Mouse (Mus musculus): Measurements from ENCODE around the gene Pcsk4. TPM values are rescaled to one million over a fixed set of nuclear protein-coding genes. Genes with fewer than 3 reads are reported as not detected.

Pcsk4 gene
- polyA plus RNA-seq, 1 experiment from 2014 or later = 1.9 TPM

GRCm38 (mm10) chr10:80321670-80322581 is 7.4 kb downstream of the Pcsk4 start:
- no peak overlapping the region for H3K27ac ChIP-seq (ENCODE audit: low read length)
- peak overlapping the region; percentile 98 for H3K4me2 ChIP-seq (ENCODE audit: low read depth, low read length)
- H3K27me3 ChIP-seq (ENCODE audit: control insufficient read depth, insufficient read depth, low read length) = peaks cover 7% of the 10 kb centered on the region
- H3K9me3 ChIP-seq (replicated peaks; ENCODE audit: control insufficient read depth, low read length) = no peaks in the 10 kb centered on the region
- no peak overlapping the region for H3K4me3 ChIP-seq (ENCODE audit: low read length)
- no peak for ATAC-seq (replicated peaks; ENCODE audit: extremely low read depth, insufficient read depth, low FRiP score)
- WGBS = 88% methylated on average over 21 of the region's 21 CpGs
- peaks cover 29% of the 10 kb centered on the region for H3K4me1 ChIP-seq (ENCODE audit: control insufficient read depth, insufficient read depth, low read length)
- H3K9ac ChIP-seq (ENCODE audit: low read length) = no peak overlapping the region
- no peaks in the 10 kb centered on the region for H3K36me3 ChIP-seq (ENCODE audit: control insufficient read depth, insufficient read depth)

- no peak for ATAC-seq (replicated peaks; ENCODE audit: extremely low read depth, insufficient read depth, low FRiP score)
- H3K27me3 ChIP-seq (ENCODE audit: control insufficient read depth, insufficient read depth, low read length) = peaks cover 8% of the 10 kb centered on the region
- no peaks in the 10 kb centered on the region for H3K36me3 ChIP-seq (ENCODE audit: control insufficient read depth, insufficient read depth)
- H3K4me3 ChIP-seq (ENCODE audit: low read length) = no peak overlapping the region
- H3K27ac ChIP-seq (ENCODE audit: low read length) = no peak overlapping the region
- WGBS = 77% methylated on average over 6 of the region's 6 CpGs
- peaks cover 37% of the 10 kb centered on the region for H3K4me1 ChIP-seq (ENCODE audit: control insufficient read depth, insufficient read depth, low read length)
- no peak overlapping the region for H3K9ac ChIP-seq (ENCODE audit: low read length)
- no peaks in the 10 kb centered on the region for H3K9me3 ChIP-seq (replicated peaks; ENCODE audit: control insufficient read depth, low read length)
- H3K4me2 ChIP-seq (ENCODE audit: low read depth, low read length) = no peak overlapping the region
Measured at GRCm38 (mm10) chr10:80321014-80321669, 8.2 kb downstream of the Pcsk4 start.

GRCm38 (mm10) chr10:80320340-80320760 is 8.9 kb downstream of the Pcsk4 start, which contains the start of gene 2310011J03Rik:
Gene 2310011J03Rik, minus strand, starts transcription at chr10:80320537.
- Histone ChIP-seq H3K9ac (ENCODE audit: low read length) (peak within 1 kb of the TSS; percentile 94), H3K27ac (ENCODE audit: low read length) (peak within 1 kb of the TSS; percentile 72), H3K9me3 (replicated peaks; ENCODE audit: control insufficient read depth, low read length) (no peaks in the 10 kb centered on the region), H3K4me3 (ENCODE audit: low read length) (peak within 1 kb of the TSS; percentile 93), H3K4me1 (ENCODE audit: control insufficient read depth, insufficient read depth, low read length) (peaks cover 42% of the 10 kb centered on the region), H3K27me3 (ENCODE audit: control insufficient read depth, insufficient read depth, low read length) (peaks cover 16% of the 10 kb centered on the region), H3K36me3 (ENCODE audit: control insufficient read depth, insufficient read depth) (no peaks in the 10 kb centered on the region), H3K4me2 (ENCODE audit: low read depth, low read length) (peak within 1 kb of the TSS; percentile 93)
- ATAC-seq (replicated peaks; ENCODE audit: extremely low read depth, insufficient read depth, low FRiP score) = peak; percentile 58
- WGBS = under 1% methylated on average over 34 of the region's 34 CpGs

GRCm38 (mm10) chr10:80317011-80317410 is 12.3 kb downstream of the Pcsk4 start:
- no peak for ATAC-seq (replicated peaks; ENCODE audit: extremely low read depth, insufficient read depth, low FRiP score)
- Histone ChIP-seq H3K9me3 (replicated peaks; ENCODE audit: control insufficient read depth, low read length) (no peaks in the 10 kb centered on the region), H3K9ac (ENCODE audit: low read length) (peak overlapping the region; percentile 55), H3K4me3 (ENCODE audit: low read length) (no peak overlapping the region), H3K27me3 (ENCODE audit: control insufficient read depth, insufficient read depth, low read length) (peaks cover 50% of the 10 kb centered on the region), H3K36me3 (ENCODE audit: control insufficient read depth, insufficient read depth) (no peaks in the 10 kb centered on the region), H3K27ac (ENCODE audit: low read length) (no peak overlapping the region), H3K4me1 (ENCODE audit: control insufficient read depth, insufficient read depth, low read length) (peaks cover 44% of the 10 kb centered on the region), H3K4me2 (ENCODE audit: low read depth, low read length) (no peak overlapping the region; the same call in 1 of the 2 replicates)
- 50% methylated on average over 10 of the region's 10 CpGs for WGBS

GRCm38 (mm10) chr10:80316359-80316781 is 12.9 kb downstream of the Pcsk4 start:
- H3K4me1 ChIP-seq (ENCODE audit: control insufficient read depth, insufficient read depth, low read length) = peaks cover 44% of the 10 kb centered on the region
- WGBS = 11% methylated on average over 11 of the region's 11 CpGs

GRCm38 (mm10) chr10:80315315-80315714 is 14.0 kb downstream of the Pcsk4 start:
- no peak overlapping the region; the same call in 1 of the 2 replicates for H3K9ac ChIP-seq (ENCODE audit: low read length)
- H3K36me3 ChIP-seq (ENCODE audit: control insufficient read depth, insufficient read depth) = no peaks in the 10 kb centered on the region
- H3K27me3 ChIP-seq (ENCODE audit: control insufficient read depth, insufficient read depth, low read length) = peaks cover 67% of the 10 kb centered on the region
- H3K4me3 ChIP-seq (ENCODE audit: low read length) = no peak overlapping the region
- ATAC-seq (replicated peaks; ENCODE audit: extremely low read depth, insufficient read depth, low FRiP score) = no peak
- H3K4me1 ChIP-seq (ENCODE audit: control insufficient read depth, insufficient read depth, low read length) = peaks cover 41% of the 10 kb centered on the region
- H3K4me2 ChIP-seq (ENCODE audit: low read depth, low read length) = no peak overlapping the region
- H3K9me3 ChIP-seq (replicated peaks; ENCODE audit: control insufficient read depth, low read length) = no peaks in the 10 kb centered on the region
- 41% methylated on average over 27 of the region's 27 CpGs for WGBS
- no peak overlapping the region for H3K27ac ChIP-seq (ENCODE audit: low read length)

More at GRCm38 (mm10) chr10:80316359-80316781, 12.9 kb downstream of the Pcsk4 start:
- no peak for ATAC-seq (replicated peaks; ENCODE audit: extremely low read depth, insufficient read depth, low FRiP score)
- H3K27me3 ChIP-seq (ENCODE audit: control insufficient read depth, insufficient read depth, low read length) = peaks cover 56% of the 10 kb centered on the region
- no peaks in the 10 kb centered on the region for H3K36me3 ChIP-seq (ENCODE audit: control insufficient read depth, insufficient read depth)
- no peaks in the 10 kb centered on the region for H3K9me3 ChIP-seq (replicated peaks; ENCODE audit: control insufficient read depth, low read length)
- peak overlapping the region; percentile 35 for H3K27ac ChIP-seq (ENCODE audit: low read length)
- H3K9ac ChIP-seq (ENCODE audit: low read length) = peak overlapping the region; percentile 55
- H3K4me3 ChIP-seq (ENCODE audit: low read length) = no peak overlapping the region; the same call in 1 of the 2 replicates
- peak overlapping the region; percentile 34 for H3K4me2 ChIP-seq (ENCODE audit: low read depth, low read length)

- Histone ChIP-seq H3K9ac (ENCODE audit: low read length) (peak overlapping the region; percentile 24), H3K27ac (ENCODE audit: low read length) (no peak overlapping the region), H3K27me3 (ENCODE audit: control insufficient read depth, insufficient read depth, low read length) (peaks cover 71% of the 10 kb centered on the region), H3K9me3 (replicated peaks; ENCODE audit: control insufficient read depth, low read length) (no peaks in the 10 kb centered on the region), H3K36me3 (ENCODE audit: control insufficient read depth, insufficient read depth) (no peaks in the 10 kb centered on the region), H3K4me3 (ENCODE audit: low read length) (no peak overlapping the region), H3K4me2 (ENCODE audit: low read depth, low read length) (no peak overlapping the region), H3K4me1 (ENCODE audit: control insufficient read depth, insufficient read depth, low read length) (peaks cover 39% of the 10 kb centered on the region)
- no peak for ATAC-seq (replicated peaks; ENCODE audit: extremely low read depth, insufficient read depth, low FRiP score)
- WGBS = 45% methylated on average over 16 of the region's 16 CpGs
Measured at GRCm38 (mm10) chr10:80314494-80315001, 14.8 kb downstream of the Pcsk4 start.

- Histone ChIP-seq H3K9me3 (replicated peaks; ENCODE audit: control insufficient read depth, low read length) (no peaks in the 10 kb centered on the region), H3K4me2 (ENCODE audit: low read depth, low read length) (0 out of 2 replicates have a peak overlapping the region, but pooled peaks have one; percentile 15), H3K27me3 (ENCODE audit: control insufficient read depth, insufficient read depth, low read length) (peaks cover 78% of the 10 kb centered on the region), H3K27ac (ENCODE audit: low read length) (no peak overlapping the region), H3K4me1 (ENCODE audit: control insufficient read depth, insufficient read depth, low read length) (peaks cover 33% of the 10 kb centered on the region), H3K9ac (ENCODE audit: low read length) (peak overlapping the region; percentile 43), H3K4me3 (ENCODE audit: low read length) (0 out of 2 replicates have a peak overlapping the region, but pooled peaks have one; percentile 2), H3K36me3 (ENCODE audit: control insufficient read depth, insufficient read depth) (no peaks in the 10 kb centered on the region)
- WGBS = 20% methylated on average over 20 of the region's 20 CpGs
- no peak; the same call in 1 of the 2 replicates for ATAC-seq (replicated peaks; ENCODE audit: extremely low read depth, insufficient read depth, low FRiP score)
Measured at GRCm38 (mm10) chr10:80313627-80314201, 15.6 kb downstream of the Pcsk4 start.
